Mouse (Mus musculus): Measurements from ENCODE around the gene Sebox.

DNA sequence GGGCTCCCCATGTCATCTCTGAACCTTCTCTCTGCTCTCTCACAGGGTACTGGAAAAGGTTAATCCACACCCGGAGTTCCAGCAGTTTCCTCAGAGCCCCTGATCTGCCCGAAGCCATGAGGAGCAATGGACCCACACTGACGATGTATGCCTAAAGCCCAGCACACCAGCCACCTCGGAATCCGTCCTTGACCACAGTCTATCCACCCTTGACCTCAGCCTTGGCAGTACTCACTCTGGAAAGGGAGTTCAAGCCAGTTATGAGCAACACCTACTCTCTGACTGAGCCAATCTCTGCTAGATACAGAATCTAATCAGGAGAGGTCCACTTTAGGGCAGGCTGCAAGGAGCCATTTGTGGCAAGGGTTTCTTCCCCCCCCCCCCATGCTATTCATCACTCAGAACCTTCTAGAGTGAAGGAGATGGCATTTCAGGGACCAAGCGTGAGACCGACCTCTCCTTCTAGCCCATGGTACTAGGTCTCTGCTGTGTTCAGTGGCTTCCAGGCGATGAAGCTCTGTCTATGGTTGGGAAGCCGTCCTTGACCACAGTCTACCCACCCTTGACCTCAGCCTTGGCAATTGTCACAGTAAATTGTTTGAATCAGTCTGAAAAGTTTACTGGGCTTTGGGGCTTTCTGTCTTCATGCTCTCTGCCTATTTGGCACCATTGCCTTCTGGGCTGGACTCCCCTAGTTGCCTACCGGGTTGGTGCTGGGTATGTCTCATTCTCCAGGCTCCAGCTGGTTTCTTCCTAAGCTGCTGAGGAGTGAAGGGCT lies 31.7 kb upstream of the Sebox start:
- no peak for TF ChIP-seq CTCF (conservative IDR thresholded peaks at IDR 0.05 in 1 of 2, IDR thresholded peaks at IDR 0.05 in 1 of 2; ENCODE audit: low read depth in 2 of 2, low read length in 2 of 2)
- no peak for TF ChIP-seq JUND (conservative IDR thresholded peaks at IDR 0.05; ENCODE audit: low read depth, low read length)
- no peak for TF ChIP-seq ELF1 (IDR thresholded peaks at IDR 0.05; ENCODE audit: low read depth, low read length)
- no peak for TF ChIP-seq E2F4 (IDR thresholded peaks at IDR 0.05; ENCODE audit: insufficient replicate concordance, low read depth, low read length)
- TF ChIP-seq POLR2A (IDR thresholded peaks at IDR 0.05; ENCODE audit: low read depth, low read length): no peak
- TF ChIP-seq MAZ (IDR thresholded peaks at IDR 0.05; ENCODE audit: low read depth, low read length): no peak
- no peak for TF ChIP-seq ZC3H11A (IDR thresholded peaks at IDR 0.05; ENCODE audit: low read depth, low read length)
- no peak for TF ChIP-seq CHD2 (IDR thresholded peaks at IDR 0.05; ENCODE audit: low read length)
- no peak for TF ChIP-seq NELFE (IDR thresholded peaks at IDR 0.05; ENCODE audit: low read depth, low read length)
- no peak for TF ChIP-seq BHLHE40 (IDR thresholded peaks at IDR 0.05; ENCODE audit: low read depth, low read length)

All from CH12.LX (cell line).